Mouse (Mus musculus) liver, adult 2 months (tissue): Measurements from ENCODE around the gene Spg7. TPM values are rescaled to one million over a fixed set of nuclear protein-coding genes. Genes with fewer than 3 reads are reported as not detected.
A peak's percentile ranks its signal among the peaks of the same experiment; 100 is the strongest.

Source experiments
- DNase-seq: peaks from one replicate; pipeline ENCODE4 v3.0.0-alpha.2; 2011; ENCODE audit warnings: low read depth, low spot score; ENCODE audit errors: extremely low read depth
- H3K27ac ChIP-seq: fragments of 200-500 bp; replicated peaks from 2 replicates; pipeline ENCODE4 v1.5.1; 2012; ENCODE audit warnings: low read depth, mild to moderate bottlenecking, control low read depth, inconsistent platforms, low read length; ENCODE audit not compliant: insufficient read depth
- H3K27me3 ChIP-seq: fragments of 200-500 bp; 2 replicates; pipeline ENCODE4 v1.6.1; 2012; ENCODE audit warnings: mild to moderate bottlenecking, moderate library complexity, low read length, inconsistent platforms; ENCODE audit not compliant: control insufficient read depth, insufficient read depth
- H3K36me3 ChIP-seq: fragments of 200-500 bp; 2 replicates; pipeline ENCODE4 v1.6.1; 2012; ENCODE audit warnings: low read length, inconsistent platforms; ENCODE audit not compliant: control insufficient read depth, insufficient read depth
- H3K4me1 ChIP-seq: fragments of 200-500 bp; 2 replicates; pipeline ENCODE4 v1.6.1; 2011; ENCODE audit warnings: low read length; ENCODE audit not compliant: control insufficient read depth, insufficient read depth
- H3K4me3 ChIP-seq: fragments of 200-500 bp; 2 replicates; pipeline ENCODE4 v1.5.1; 2011; ENCODE audit warnings: low read depth, mild to moderate bottlenecking, control low read depth, low read length, moderate library complexity; ENCODE audit not compliant: insufficient read depth
- H3K79me2 ChIP-seq: fragments of 200-500 bp; 2 replicates; pipeline ENCODE4 v1.6.1; 2012; ENCODE audit warnings: inconsistent platforms, mild to moderate bottlenecking, low read length, moderate library complexity; ENCODE audit not compliant: control insufficient read depth, insufficient read depth
- H3K9ac ChIP-seq: fragments of 200-500 bp; 2 replicates; pipeline ENCODE4 v1.6.1; 2012; ENCODE audit warnings: low read depth, mild to moderate bottlenecking, control low read depth, inconsistent platforms, low read length
- CTCF ChIP-seq: fragments of 200-500 bp; IDR thresholded peaks from 2 replicates; pipeline ENCODE4 v1.5.1; 2011; ENCODE audit warnings: low read depth, low read length, control low read depth
- POLR2A ChIP-seq: fragments of 200-500 bp; IDR thresholded peaks from 2 replicates; pipeline ENCODE4 v1.6.1; 2011; ENCODE audit warnings: low read length, control low read depth; ENCODE audit not compliant: insufficient read depth; ENCODE audit errors: extremely low read depth
- WGBS: fragments of 180-500 bp; shearing (Covaris S2); methylation state at CpG from one replicate; pipeline ENCODE4 v1.1.7; 2018; 5-methylcytosine and 5-hydroxymethylcytosine counted together
- polyA plus RNA-seq: library from polyadenylated mRNA; depleted of rRNA; stranded (reverse); fragments of >200 nt; gene quantifications from 2 replicates; pipeline ENCODE4 v1.2.3, GENCODE M21; 2012
- total RNA-seq: library from RNA; depleted of rRNA; stranded (reverse); fragments of >200 nt; gene quantifications from 2 replicates; pipeline ENCODE4 v1.2.3, GENCODE M21; 2014

Spg7 gene
- total and polyA plus RNA-seq, 2 experiments: 27.4 to 62.4 TPM

DNA sequence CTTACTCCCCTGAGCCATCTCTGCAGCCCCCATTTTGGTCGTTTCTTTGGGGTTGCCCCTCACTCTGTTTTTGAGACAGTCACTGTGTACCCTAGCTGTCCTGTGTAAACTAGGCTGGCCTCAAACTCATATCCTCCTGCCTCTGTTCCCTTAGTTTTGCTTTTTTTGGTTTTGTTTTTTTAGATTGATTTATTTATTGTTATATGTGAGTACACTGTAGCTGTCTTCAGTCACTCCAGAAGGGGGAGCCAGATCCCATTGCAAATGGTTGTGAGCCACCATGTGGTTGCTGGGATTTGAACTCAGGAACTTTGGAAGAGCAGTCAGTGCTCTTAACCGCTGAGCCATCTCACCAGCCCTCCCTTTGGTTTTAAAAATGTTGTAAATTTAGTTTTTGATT lies 43.8 kb downstream of the Spg7 start:
- 52% methylated on average over 2 of the region's 2 CpGs for WGBS
- no peak for TF ChIP-seq CTCF
- H3K9ac ChIP-seq: no peak overlapping the region
- H3K4me1 ChIP-seq: peaks cover 9% of the 10 kb centered on the region
- H3K4me3 ChIP-seq: no peak overlapping the region
- H3K36me3 ChIP-seq: peaks cover 21% of the 10 kb centered on the region; the same call in 1 of the 2 replicates
- H3K27me3 ChIP-seq: no peaks in the 10 kb centered on the region
- no peak overlapping the region for H3K27ac ChIP-seq
- H3K79me2 ChIP-seq: peaks cover 4% of the 10 kb centered on the region; the same call in 1 of the 2 replicates
- DNase-seq: no peak

DNA sequence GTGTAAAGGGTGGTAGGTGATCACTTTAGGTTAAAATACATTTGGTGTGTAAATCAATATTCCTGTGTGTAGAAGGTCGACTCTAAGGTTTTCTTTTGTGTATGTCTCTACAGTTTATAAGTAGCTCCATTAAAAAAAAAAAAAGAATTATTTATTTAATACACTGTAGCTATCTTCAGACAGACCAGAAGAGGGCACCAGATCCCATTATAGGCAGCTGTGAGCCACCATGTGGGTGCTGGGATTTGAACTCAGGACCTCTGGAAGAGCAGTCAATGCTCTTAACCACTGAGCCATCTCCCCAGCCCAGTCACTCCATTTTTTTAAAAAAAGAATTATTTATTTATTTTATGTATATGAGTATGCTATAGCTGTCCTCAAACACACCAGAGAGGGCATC lies 45.3 kb downstream of the Spg7 start:
- Histone ChIP-seq H3K4me1 (peaks cover 8% of the 10 kb centered on the region), H3K27ac (no peak overlapping the region), H3K9ac (no peak overlapping the region), H3K36me3 (peaks cover 21% of the 10 kb centered on the region; the same call in 1 of the 2 replicates), H3K79me2 (no peaks in the 10 kb centered on the region), H3K27me3 (no peaks in the 10 kb centered on the region), H3K4me3 (no peak overlapping the region)
- TF ChIP-seq CTCF (0 out of 2 replicates have a peak, but pooled peaks have one; percentile 7), POLR2A (no peak)
- DNase-seq: no peak
- 79% methylated on average over 1 of the region's 1 CpGs for WGBS

DNA sequence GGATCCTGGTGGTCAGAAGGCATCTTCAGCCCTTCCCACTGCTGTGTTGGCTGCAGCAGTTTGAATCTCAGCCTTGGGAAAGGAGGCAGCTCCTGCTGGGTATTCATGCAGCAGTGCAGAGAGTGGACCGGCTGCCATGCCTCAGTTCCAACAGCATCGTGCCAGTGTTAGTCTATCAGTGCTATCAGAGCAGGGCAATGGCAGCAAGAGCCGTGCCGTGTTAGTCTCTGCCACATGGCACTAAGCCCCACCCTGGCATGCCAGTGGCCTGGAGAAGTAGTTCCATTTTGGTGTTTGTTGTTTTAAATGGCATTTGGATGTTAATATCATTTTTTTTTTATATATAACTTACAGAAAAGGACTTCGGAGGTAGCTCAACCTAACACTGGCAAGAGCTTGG lies 46.2 kb downstream of the Spg7 start:
- Histone ChIP-seq H3K27ac (no peak overlapping the region), H3K27me3 (no peaks in the 10 kb centered on the region), H3K4me3 (no peak overlapping the region), H3K79me2 (no peaks in the 10 kb centered on the region), H3K36me3 (peaks cover 14% of the 10 kb centered on the region; the same call in 1 of the 2 replicates), H3K9ac (no peak overlapping the region), H3K4me1 (no peaks in the 10 kb centered on the region)
- TF ChIP-seq POLR2A (no peak), CTCF (no peak)
- WGBS: 86% methylated on average over 5 of the region's 5 CpGs
- DNase-seq: no peak

DNA sequence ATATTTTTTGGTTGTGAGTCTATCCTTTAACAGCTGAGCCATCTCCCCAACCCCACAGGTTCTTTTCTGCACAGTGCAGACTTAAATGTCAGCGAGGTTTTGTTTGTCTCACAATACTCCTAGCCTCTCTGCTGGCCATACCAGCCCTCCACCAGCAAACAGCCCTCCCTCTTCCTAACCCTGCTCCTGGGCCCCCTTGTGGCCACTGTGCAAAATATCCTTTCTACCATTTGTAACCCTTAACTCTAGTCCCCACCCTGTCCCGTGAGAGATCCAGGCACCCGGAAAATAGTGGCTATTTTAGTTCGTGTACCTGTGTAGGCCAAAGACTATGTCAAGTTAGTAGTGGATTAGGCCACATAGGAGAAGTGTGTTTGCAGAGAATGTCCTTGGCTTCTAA lies 47.9 kb downstream of the Spg7 start:
- H3K79me2 ChIP-seq: no peaks in the 10 kb centered on the region
- H3K4me3 ChIP-seq: no peak overlapping the region
- WGBS: 5% methylated on average over 4 of the region's 4 CpGs
- DNase-seq: peak; percentile 32
- no peak overlapping the region for H3K9ac ChIP-seq
- H3K4me1 ChIP-seq: no peaks in the 10 kb centered on the region
- TF ChIP-seq POLR2A: no peak
- peak; percentile 79 for TF ChIP-seq CTCF
- no peaks in the 10 kb centered on the region for H3K36me3 ChIP-seq
- H3K27me3 ChIP-seq: no peaks in the 10 kb centered on the region
- H3K27ac ChIP-seq: no peak overlapping the region

DNA sequence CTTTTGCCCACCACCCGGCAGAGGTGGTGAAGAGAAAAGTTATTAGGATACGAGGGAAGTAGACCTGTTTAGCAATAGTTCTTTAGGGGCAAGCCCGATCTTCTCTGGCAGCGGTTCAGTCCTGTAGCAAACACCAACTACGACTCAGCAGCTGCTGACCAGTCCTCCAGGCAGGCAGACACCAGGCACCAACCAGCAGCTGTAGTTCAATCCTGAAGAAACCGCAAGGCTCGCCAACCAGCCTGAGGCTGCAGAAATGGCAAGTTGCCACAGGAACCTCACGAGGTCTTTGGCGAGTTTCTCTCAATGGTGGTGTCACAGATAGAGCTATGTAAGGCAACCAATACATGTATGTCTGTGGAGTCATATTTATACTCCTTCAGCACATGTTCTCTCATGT lies 50.1 kb downstream of the Spg7 start:
- H3K36me3 ChIP-seq: no peaks in the 10 kb centered on the region
- no peak overlapping the region for H3K4me3 ChIP-seq
- no peak overlapping the region for H3K9ac ChIP-seq
- H3K27me3 ChIP-seq: peaks cover 6% of the 10 kb centered on the region
- 74% methylated on average over 9 of the region's 9 CpGs for WGBS
- H3K4me1 ChIP-seq: no peaks in the 10 kb centered on the region
- no peak overlapping the region for H3K27ac ChIP-seq
- no peak for DNase-seq
- no peaks in the 10 kb centered on the region for H3K79me2 ChIP-seq
- no peak for TF ChIP-seq POLR2A
- TF ChIP-seq CTCF: no peak

DNA sequence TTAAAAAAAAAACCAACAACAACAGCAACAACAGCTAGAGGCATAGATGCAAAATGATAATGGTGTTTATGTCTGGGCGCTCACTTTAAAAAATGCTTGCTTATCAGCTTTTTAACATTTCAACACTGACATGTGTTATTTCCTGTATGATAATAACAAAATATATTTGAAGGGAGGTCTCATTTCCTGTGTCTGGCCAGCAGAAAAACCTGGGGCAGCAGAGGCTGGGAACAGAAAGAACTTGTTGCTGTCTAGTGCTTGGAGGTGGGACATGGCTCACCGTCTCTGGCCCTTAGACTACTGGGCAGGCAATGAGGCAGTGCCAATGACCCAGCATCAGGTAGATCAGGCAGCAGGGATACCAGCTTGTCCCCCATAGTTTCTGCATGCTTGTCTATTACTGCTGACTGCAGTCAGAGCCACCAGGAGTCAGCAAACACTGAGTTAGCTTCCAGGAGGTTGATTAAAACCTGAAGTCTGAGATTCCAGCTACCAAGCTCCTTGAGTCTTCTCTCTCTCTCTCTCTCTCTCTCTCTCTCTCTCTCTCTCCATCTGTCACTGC lies 51.2 kb downstream of the Spg7 start:
- Histone ChIP-seq H3K4me1 (no peaks in the 10 kb centered on the region), H3K36me3 (no peaks in the 10 kb centered on the region), H3K27ac (no peak overlapping the region), H3K9ac (no peak overlapping the region), H3K27me3 (peaks cover 10% of the 10 kb centered on the region), H3K4me3 (no peak overlapping the region), H3K79me2 (no peaks in the 10 kb centered on the region)
- no peak for TF ChIP-seq CTCF
- no peak for TF ChIP-seq POLR2A
- WGBS: 51% methylated on average over 2 of the region's 2 CpGs
- DNase-seq: no peak
